In the genomic region with DNA sequence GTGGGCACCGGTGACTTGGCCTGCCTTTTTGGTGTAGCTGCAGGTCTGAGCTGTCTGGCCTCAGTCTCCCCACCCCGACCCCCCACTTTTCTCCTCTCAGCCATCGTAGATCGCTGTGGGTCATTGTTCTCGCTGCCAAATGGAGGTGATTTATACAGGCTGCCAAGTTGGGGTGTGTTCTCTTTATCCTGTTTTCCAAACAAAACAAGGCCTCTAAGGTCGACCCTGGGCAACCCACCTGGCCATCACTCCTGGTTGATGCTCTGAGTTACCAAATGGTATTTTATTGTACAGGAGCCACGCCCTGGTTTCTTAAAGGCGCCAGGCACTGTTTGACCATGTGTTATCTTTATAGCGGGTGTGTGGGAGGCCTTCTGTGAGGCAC, we compare ENCODE assay signal across 8 mouse cellular contexts. TPM values are rescaled to one million over a fixed set of nuclear protein-coding genes. Genes with fewer than 3 reads are reported as not detected.
A peak's percentile ranks its signal among the peaks of the same experiment; 100 is the strongest.
DNase-seq lines count a peak whose midpoint lies in the region; ATAC-seq and TF ChIP-seq lines count a peak whose summit lies in the region.

No protein-coding gene starts in this region.

- H3K9ac ChIP-seq in ES-Bruce4 (ENCODE audit: low read depth, poor library complexity, severe bottlenecking), result peak overlapping the region; percentile 76
- peak overlapping the region; percentile 100 for H3K9ac ChIP-seq in forebrain, embryonic 13.5 days
- no peak overlapping the region for H3K9ac ChIP-seq in liver, embryonic 14.5 days (replicated peaks)

- 6% methylated on average over 9 of the region's 9 CpGs for WGBS in forebrain, embryonic 13.5 days
- under 1% methylated on average over 9 of the region's 9 CpGs for WGBS in liver, embryonic 14.5 days (ENCODE audit: insufficient replicate concordance)

- no peak overlapping the region for H3K27ac ChIP-seq in ES-Bruce4 (ENCODE audit: insufficient read depth, low read length)
- peak overlapping the region; percentile 96 for H3K27ac ChIP-seq in forebrain, embryonic 13.5 days
- no peak overlapping the region for H3K27ac ChIP-seq in liver, embryonic 14.5 days

- peak; percentile 25; the same call in 1 of the 2 replicates for ATAC-seq in forebrain, embryonic 13.5 days
- no peak for ATAC-seq in liver, embryonic 14.5 days (ENCODE audit: insufficient read depth)
- no peak for ATAC-seq in granulocyte monocyte progenitor cell, adult 5-6 weeks (replicated peaks; ENCODE audit: poor library complexity, severe bottlenecking)

- no peak for TF ChIP-seq POLR2A in ES-Bruce4 (IDR thresholded peaks at IDR 0.05; ENCODE audit: insufficient read depth, low read length)

- H3K4me2 ChIP-seq in forebrain, embryonic 13.5 days, result peak overlapping the region; percentile 85
- peak overlapping the region; percentile 53 for H3K4me2 ChIP-seq in liver, embryonic 14.5 days (ENCODE audit: low read depth)

- TF ChIP-seq CTCF in ES-Bruce4 (IDR thresholded peaks at IDR 0.05; ENCODE audit: low read depth, low read length), result no peak
- no peak for TF ChIP-seq CTCF in liver, embryonic 14.5 days (IDR thresholded peaks at IDR 0.05; ENCODE audit: low read depth)

- H3K4me1 ChIP-seq in ES-Bruce4 (ENCODE audit: control insufficient read depth, insufficient read depth, low read length), result peaks cover 3% of the 10 kb centered on the region
- H3K4me1 ChIP-seq in forebrain, embryonic 13.5 days, result peaks cover 39% of the 10 kb centered on the region
- H3K4me1 ChIP-seq in liver, embryonic 14.5 days (replicated peaks; ENCODE audit: control insufficient read depth in 2 of 2, insufficient read depth in 2 of 2, low read length in 1 of 2), result no peaks in the 10 kb centered on the region; a peak in 1 of 4 replicates

- H3K27me3 ChIP-seq in ES-Bruce4 (ENCODE audit: control insufficient read depth, insufficient read depth, low read length, poor library complexity, severe bottlenecking), result no peaks in the 10 kb centered on the region
- peaks cover 6% of the 10 kb centered on the region for H3K27me3 ChIP-seq in forebrain, embryonic 13.5 days
- H3K27me3 ChIP-seq in liver, embryonic 14.5 days (ENCODE audit: control insufficient read depth, insufficient read depth, low read length), result peaks cover 22% of the 10 kb centered on the region

- H3K9me3 ChIP-seq in ES-Bruce4 (replicated peaks; ENCODE audit: control insufficient read depth, insufficient read depth, low read length, poor library complexity, severe bottlenecking), result no peaks in the 10 kb centered on the region
- no peaks in the 10 kb centered on the region for H3K9me3 ChIP-seq in forebrain, embryonic 13.5 days (replicated peaks)
- H3K9me3 ChIP-seq in liver, embryonic 14.5 days (ENCODE audit: control insufficient read depth, low read length), result no peaks in the 10 kb centered on the region

- TF ChIP-seq EP300 in ES-Bruce4 (IDR thresholded peaks at IDR 0.05; ENCODE audit: insufficient read depth, low read depth, low read length), result no peak
- TF ChIP-seq EP300 in liver, embryonic 14.5 days (IDR thresholded peaks at IDR 0.05; ENCODE audit: low read depth), result no peak

- peak overlapping the region; percentile 61 for H3K4me3 ChIP-seq in ES-Bruce4 (ENCODE audit: low read depth, low read length)
- H3K4me3 ChIP-seq in forebrain, embryonic 13.5 days, result peak overlapping the region; percentile 94
- peak overlapping the region; percentile 49 to 58 for H3K4me3 ChIP-seq in liver, embryonic 14.5 days (ENCODE audit: insufficient read depth in 1 of 2, low read depth in 2 of 2, low read length in 2 of 2)

- intact Hi-C loops in heart, postnatal 10 days (cut with DNase I), result loop anchor here (2.0 kb wide), 1 partner anchor 21 kb away; no protein-coding TSS in a partner anchor
- intact Hi-C loops in left cerebral cortex, postnatal 4 days (cut with DNase I), result no loop called here

- peak; percentile 90 for DNase-seq in heart, adult 11 months
- no peak for DNase-seq in heart, postnatal 10 days
- no peak for DNase-seq in liver, embryonic 14.5 days (ENCODE audit: low read depth in 3 of 3, low spot score in 3 of 3)
- no peak for DNase-seq in left cerebral cortex, postnatal 4 days
- DNase-seq in lung, postnatal 36 days, result no peak

- no peaks in the 10 kb centered on the region for H3K36me3 ChIP-seq in ES-Bruce4 (ENCODE audit: control insufficient read depth, insufficient read depth, low read length, poor library complexity, severe bottlenecking)
- H3K36me3 ChIP-seq in forebrain, embryonic 13.5 days (ENCODE audit: poor library complexity, severe bottlenecking), result peaks cover 20% of the 10 kb centered on the region
- H3K36me3 ChIP-seq in liver, embryonic 14.5 days (replicated peaks; ENCODE audit: control insufficient read depth, insufficient read depth, low read depth), result no peaks in the 10 kb centered on the region

RNA-seq across cellular contexts. Expression of a gene that starts 1.0 kb away (rescaled TPM):
- 10 to 100 TPM; 50.7 to 55.2 TPM for total RNA-seq in heart, postnatal 10 days (2021)
- polyA plus RNA-seq in ES-Bruce4 (2011; ENCODE audit: insufficient read depth, insufficient read length, low read depth, missing spikeins), result 5.2 and 6.0 TPM in 2 replicates
- polyA plus RNA-seq in forebrain, embryonic 13.5 days (2015; fragmentation: Nextera tagmentation; extraction: Ambion mirVana), result 33.6 and 38.2 TPM in 2 replicates
- 0.58 and 0.65 TPM in 2 replicates for polyA plus RNA-seq in liver, embryonic 14.5 days (2012; rRNA removed)
- polyA plus RNA-seq in liver, embryonic 14.5 days (2014; fragmentation: Nextera tagmentation; extraction: Ambion mirVana), result 0.56 and 0.61 TPM in 2 replicates
- 0.41 TPM in 1 of 2 replicates, not detected in the other for total RNA-seq in granulocyte monocyte progenitor cell, adult 5-6 weeks (2014; fragmentation: Nextera tagmentation)
- total RNA-seq in granulocyte monocyte progenitor cell, adult 5-6 weeks (2017), result 0.21 TPM in 1 of 2 replicates, not detected in the other
- total RNA-seq in left cerebral cortex, postnatal 4 days (2021), result 100 to 1,000 TPM; 148 to 152 TPM

RNA-seq across cellular contexts. Expression of a gene that starts 46.7 kb away (rescaled TPM):
- 1 to 10 TPM; 4.8 to 5.6 TPM for total RNA-seq in heart, postnatal 10 days (2021)
- polyA plus RNA-seq in ES-Bruce4 (2011; ENCODE audit: insufficient read depth, insufficient read length, low read depth, missing spikeins), result 12.0 and 14.4 TPM in 2 replicates
- 9.8 and 11.3 TPM in 2 replicates for polyA plus RNA-seq in forebrain, embryonic 13.5 days (2015; fragmentation: Nextera tagmentation; extraction: Ambion mirVana)
- 0.56 and 0.60 TPM in 2 replicates for polyA plus RNA-seq in liver, embryonic 14.5 days (2012; rRNA removed)
- polyA plus RNA-seq in liver, embryonic 14.5 days (2014; fragmentation: Nextera tagmentation; extraction: Ambion mirVana), result 0.68 and 1.1 TPM in 2 replicates
- total RNA-seq in granulocyte monocyte progenitor cell, adult 5-6 weeks (2014; fragmentation: Nextera tagmentation), result 7.2 and 9.7 TPM in 2 replicates
- 0.62 and 2.8 TPM in 2 replicates for total RNA-seq in granulocyte monocyte progenitor cell, adult 5-6 weeks (2017)
- total RNA-seq in left cerebral cortex, postnatal 4 days (2021), result 1 to 10 TPM; 7.9 to 9.8 TPM

RNA-seq across cellular contexts. Expression of a gene that starts 54.6 kb away (rescaled TPM):
- total RNA-seq in heart, postnatal 10 days (2021), result not detected
- polyA plus RNA-seq in ES-Bruce4 (2011; ENCODE audit: insufficient read depth, insufficient read length, low read depth, missing spikeins), result not detected in 2 replicates
- polyA plus RNA-seq in forebrain, embryonic 13.5 days (2015; fragmentation: Nextera tagmentation; extraction: Ambion mirVana), result not detected in 2 replicates
- not detected in 2 replicates for polyA plus RNA-seq in liver, embryonic 14.5 days (2012; rRNA removed)
- polyA plus RNA-seq in liver, embryonic 14.5 days (2014; fragmentation: Nextera tagmentation; extraction: Ambion mirVana), result not detected in 2 replicates
- total RNA-seq in granulocyte monocyte progenitor cell, adult 5-6 weeks (2014; fragmentation: Nextera tagmentation), result not detected in 2 replicates
- not detected in 2 replicates for total RNA-seq in granulocyte monocyte progenitor cell, adult 5-6 weeks (2017)
- total RNA-seq in left cerebral cortex, postnatal 4 days (2021), result not detected

Comparison
In these comparisons a context has a peak if more than half of its experiments do, and no peak if none do; other contexts are left out.
1. RNA of a gene that starts 1.0 kb away (total RNA-seq): 148 to 152 TPM in left cerebral cortex, postnatal 4 days and 50.7 to 55.2 TPM in heart, postnatal 10 days; 0.21 to 0.41 TPM in granulocyte monocyte progenitor cell, adult 5-6 weeks; every median in the first group is over 10 times any median in the second.
2. Peak in every context shown above with its lines, with median percentiles within 50 percentile points of each other: H3K4me3 ChIP-seq.